In genomic region chr3:52600581-52600980, GRCm38 (mm10) we compare ENCODE assay signal across 11 mouse cellular contexts.
DNase-seq lines count a peak whose midpoint lies in the region; ATAC-seq and TF ChIP-seq lines count a peak whose summit lies in the region.
"Had no signal": no experiment of that assay in that cellular context is flagged by ENCODE, and none has a peak within 500 bp of the region (broad histone marks: within the 10 kb centered on the region; RNA-seq: fewer than 3 reads in every experiment).

No protein-coding gene starts in this region.

- no peak overlapping the region for H3K4me2 ChIP-seq in forebrain, embryonic 12.5 days
- H3K4me2 ChIP-seq in hindbrain, embryonic 11.5 days (replicated peaks; ENCODE audit: low read depth, low read length): no peak overlapping the region

- no peak for ATAC-seq in forebrain, embryonic 12.5 days (ENCODE audit: low FRiP score)
- ATAC-seq in hindbrain, embryonic 11.5 days (ENCODE audit: low FRiP score): no peak
- ATAC-seq: midbrain, embryonic 16.5 days; Patski had no signal

- peak overlapping the region; percentile 51 for H3K4me3 ChIP-seq in E14TG2a.4 (replicated peaks; ENCODE audit: low read length)
- H3K4me3 ChIP-seq in brown adipose tissue, adult 24 weeks (ENCODE audit: insufficient read depth, low read depth, low read length): peak overlapping the region; percentile 39
- H3K4me3 ChIP-seq in forebrain, embryonic 12.5 days (replicated peaks): no peak overlapping the region
- no peak overlapping the region for H3K4me3 ChIP-seq in hindbrain, embryonic 11.5 days (ENCODE audit: low read depth, low read length)

- 88% methylated on average over 13 of the region's 13 CpGs for WGBS in forebrain, embryonic 12.5 days
- WGBS in hindbrain, embryonic 11.5 days: 84% methylated on average over 13 of the region's 13 CpGs

- H3K27me3 ChIP-seq in E14TG2a.4 (ENCODE audit: insufficient read depth, low read length): peaks cover 27% of the 10 kb centered on the region
- H3K27me3 ChIP-seq in forebrain, embryonic 12.5 days: no peaks in the 10 kb centered on the region
- H3K27me3 ChIP-seq in hindbrain, embryonic 11.5 days (ENCODE audit: control insufficient read depth, insufficient read depth, low read length): no peaks in the 10 kb centered on the region
- H3K27me3 ChIP-seq: Patski had no signal

- no peaks in the 10 kb centered on the region for H3K36me3 ChIP-seq in E14TG2a.4 (ENCODE audit: insufficient read depth, low read length)
- no peaks in the 10 kb centered on the region for H3K36me3 ChIP-seq in forebrain, embryonic 12.5 days (replicated peaks)
- H3K36me3 ChIP-seq in hindbrain, embryonic 11.5 days (ENCODE audit: control insufficient read depth, insufficient read depth, low read length): no peaks in the 10 kb centered on the region

- H3K27ac ChIP-seq in brown adipose tissue, adult 24 weeks (replicated peaks; ENCODE audit: low read depth, low read length): peak overlapping the region; percentile 100
- no peak overlapping the region for H3K27ac ChIP-seq in forebrain, embryonic 12.5 days
- no peak overlapping the region for H3K27ac ChIP-seq in hindbrain, embryonic 11.5 days (ENCODE audit: low read depth, low read length)

- no peaks in the 10 kb centered on the region for H3K9me3 ChIP-seq in E14TG2a.4 (ENCODE audit: low read length)
- H3K9me3 ChIP-seq in forebrain, embryonic 12.5 days: no peaks in the 10 kb centered on the region
- H3K9me3 ChIP-seq in hindbrain, embryonic 11.5 days (ENCODE audit: control insufficient read depth, low read length): no peaks in the 10 kb centered on the region

- H3K9ac ChIP-seq in forebrain, embryonic 12.5 days: no peak overlapping the region
- H3K9ac ChIP-seq in hindbrain, embryonic 11.5 days (ENCODE audit: low read depth, low read length): no peak overlapping the region

- peak; percentile 98 for DNase-seq in heart, adult 11 months
- no peak for DNase-seq in heart, postnatal 4 days
- peak; percentile 39 to 61 for DNase-seq in heart, postnatal 36 days
- DNase-seq in spleen, adult 12 weeks (ENCODE audit: low spot score): no peak
- no peak for DNase-seq in hindbrain, embryonic 11.5 days (ENCODE audit: low spot score)
- DNase-seq: kidney, postnatal 4 days had no signal

- TF ChIP-seq CTCF in E14TG2a.4 (conservative IDR thresholded peaks at IDR 0.05; ENCODE audit: low read length): no peak

- intact Hi-C loops in heart, postnatal 36 days (cut with DNase I): loop anchor here (5.0 kb wide), 1 partner anchor 338 kb away; no protein-coding TSS in a partner anchor

- peaks cover 25% of the 10 kb centered on the region for H3K4me1 ChIP-seq in E14TG2a.4 (replicated peaks; ENCODE audit: low read depth, low read length)
- H3K4me1 ChIP-seq in brown adipose tissue, adult 24 weeks (ENCODE audit: control insufficient read depth, insufficient read depth, insufficient read length, low read length): peaks cover 11% of the 10 kb centered on the region
- peaks cover 10% of the 10 kb centered on the region for H3K4me1 ChIP-seq in forebrain, embryonic 12.5 days
- H3K4me1 ChIP-seq in hindbrain, embryonic 11.5 days (replicated peaks; ENCODE audit: control insufficient read depth, insufficient read depth, low read length): no peaks in the 10 kb centered on the region

Comparison
In these comparisons a context has a peak if more than half of its experiments do, and no peak if none do; other contexts are left out.
1. DNase-seq: peak in heart, adult 11 months (single experiment) and heart, postnatal 36 days (2 of 2); none in heart, postnatal 4 days (single experiment), spleen, adult 12 weeks (single experiment) and hindbrain, embryonic 11.5 days (single experiment).
2. H3K4me3 ChIP-seq: peak in E14TG2a.4 (single experiment) and brown adipose tissue, adult 24 weeks (single experiment); none in forebrain, embryonic 12.5 days (single experiment) and hindbrain, embryonic 11.5 days (single experiment).